ENCODE assay signal across 13 mouse cellular contexts in genomic region chr19:16439834-16440233, GRCm38 (mm10). TPM values are rescaled to one million over a fixed set of nuclear protein-coding genes. Genes with fewer than 3 reads are reported as not detected.
DNase-seq lines count a peak whose midpoint lies in the region; ATAC-seq and TF ChIP-seq lines count a peak whose summit lies in the region.
"Had no signal": no experiment of that assay in that cellular context is flagged by ENCODE, and none has a peak within 500 bp of the region (broad histone marks: within the 10 kb centered on the region; RNA-seq: fewer than 3 reads in every experiment).

No protein-coding gene starts in this region.

- no peak overlapping the region for H3K4me3 ChIP-seq in heart, embryonic 10.5 days
- no peak overlapping the region for H3K4me3 ChIP-seq in liver, adult 2 months (ENCODE audit: insufficient read depth, low read depth, low read length)
- H3K4me3 ChIP-seq in liver, embryonic 12.5 days, result no peak overlapping the region
- no peak overlapping the region for H3K4me3 ChIP-seq in intestine, embryonic 16.5 days (ENCODE audit: low read length)
- no peak overlapping the region for H3K4me3 ChIP-seq in neural tube, embryonic 13.5 days
- H3K4me3 ChIP-seq: forebrain, embryonic 13.5 days; midbrain, embryonic 12.5 days had no signal

- WGBS in heart, embryonic 10.5 days, result 49% methylated on average over 13 of the region's 13 CpGs
- WGBS in liver, adult 2 months, result 87% methylated on average over 13 of the region's 13 CpGs
- 66% methylated on average over 13 of the region's 13 CpGs for WGBS in liver, embryonic 12.5 days (ENCODE audit: insufficient replicate concordance)
- WGBS in intestine, embryonic 16.5 days, result 56% methylated on average over 13 of the region's 13 CpGs
- 35% methylated on average over 13 of the region's 13 CpGs for WGBS in neural tube, embryonic 13.5 days

- TF ChIP-seq CTCF in liver, adult 2 months (IDR thresholded peaks at IDR 0.05; ENCODE audit: low read depth, low read length), result no peak

- no peak overlapping the region for H3K9ac ChIP-seq in liver, adult 2 months (ENCODE audit: low read depth, low read length)
- H3K9ac ChIP-seq in liver, embryonic 12.5 days, result no peak overlapping the region
- H3K9ac ChIP-seq in intestine, embryonic 16.5 days (ENCODE audit: low read depth, low read length), result 0 out of 2 replicates have a peak overlapping the region, but pooled peaks have one; percentile 23
- no peak overlapping the region for H3K9ac ChIP-seq in neural tube, embryonic 13.5 days
- H3K9ac ChIP-seq: forebrain, embryonic 13.5 days; hindbrain, embryonic 14.5 days; midbrain, embryonic 12.5 days had no signal

- H3K79me2 ChIP-seq in liver, adult 2 months (ENCODE audit: control insufficient read depth, insufficient read depth, low read length), result no peaks in the 10 kb centered on the region

- peak overlapping the region; percentile 63 for H3K27ac ChIP-seq in heart, embryonic 10.5 days
- peak overlapping the region; percentile 2; the same call in 1 of the 2 replicates for H3K27ac ChIP-seq in liver, adult 2 months (replicated peaks; ENCODE audit: insufficient read depth, low read depth, low read length)
- H3K27ac ChIP-seq in liver, embryonic 12.5 days, result no peak overlapping the region
- H3K27ac ChIP-seq in intestine, embryonic 16.5 days (ENCODE audit: low read length), result peak overlapping the region; percentile 60
- H3K27ac ChIP-seq in neural tube, embryonic 13.5 days (replicated peaks), result no peak overlapping the region
- H3K27ac ChIP-seq: forebrain, embryonic 13.5 days; hindbrain, embryonic 14.5 days; midbrain, embryonic 12.5 days had no signal

- no peak overlapping the region for H3K4me2 ChIP-seq in liver, embryonic 12.5 days
- no peak overlapping the region for H3K4me2 ChIP-seq in intestine, embryonic 16.5 days (ENCODE audit: low read depth, low read length)
- H3K4me2 ChIP-seq in neural tube, embryonic 13.5 days, result no peak overlapping the region
- H3K4me2 ChIP-seq: forebrain, embryonic 13.5 days; hindbrain, embryonic 14.5 days; midbrain, embryonic 12.5 days had no signal

- H3K36me3 ChIP-seq in heart, embryonic 10.5 days, result no peaks in the 10 kb centered on the region
- H3K36me3 ChIP-seq in liver, adult 2 months (ENCODE audit: control insufficient read depth, insufficient read depth, low read length), result no peaks in the 10 kb centered on the region
- no peaks in the 10 kb centered on the region for H3K36me3 ChIP-seq in liver, embryonic 12.5 days
- no peaks in the 10 kb centered on the region for H3K36me3 ChIP-seq in intestine, embryonic 16.5 days (ENCODE audit: control insufficient read depth, insufficient read depth, low read length)
- H3K36me3 ChIP-seq in neural tube, embryonic 13.5 days, result no peaks in the 10 kb centered on the region
- H3K36me3 ChIP-seq: midbrain, embryonic 12.5 days had no signal

- H3K9me3 ChIP-seq in heart, embryonic 10.5 days, result no peaks in the 10 kb centered on the region
- no peaks in the 10 kb centered on the region for H3K9me3 ChIP-seq in liver, embryonic 12.5 days (replicated peaks)
- no peaks in the 10 kb centered on the region for H3K9me3 ChIP-seq in intestine, embryonic 16.5 days (ENCODE audit: control insufficient read depth, low read length)
- H3K9me3 ChIP-seq in neural tube, embryonic 13.5 days, result no peaks in the 10 kb centered on the region
- H3K9me3 ChIP-seq: forebrain, embryonic 13.5 days; midbrain, embryonic 12.5 days had no signal

- H3K27me3 ChIP-seq in heart, embryonic 10.5 days (ENCODE audit: insufficient read depth, poor library complexity, severe bottlenecking), result peaks cover 46% of the 10 kb centered on the region
- no peaks in the 10 kb centered on the region for H3K27me3 ChIP-seq in liver, adult 2 months (ENCODE audit: control insufficient read depth, insufficient read depth, low read length)
- H3K27me3 ChIP-seq in liver, embryonic 12.5 days (replicated peaks), result peaks cover 37% of the 10 kb centered on the region
- H3K27me3 ChIP-seq in intestine, embryonic 16.5 days (replicated peaks; ENCODE audit: control insufficient read depth, insufficient read depth, low read length), result no peaks in the 10 kb centered on the region
- H3K27me3 ChIP-seq in neural tube, embryonic 13.5 days, result peaks cover 43% of the 10 kb centered on the region

- no peak for ATAC-seq in liver, embryonic 12.5 days
- ATAC-seq in intestine, embryonic 16.5 days, result no peak
- ATAC-seq in neural tube, embryonic 13.5 days (ENCODE audit: low read depth), result 0 out of 2 replicates have a peak, but pooled peaks have one; percentile 29
- ATAC-seq in CD4-positive, CD25-positive, alpha-beta regulatory T cell, adult 4 months, result no peak
- ATAC-seq: forebrain, embryonic 13.5 days had no signal

- DNase-seq in heart, embryonic 10.5 days (ENCODE audit: low spot score), result no peak
- DNase-seq in heart, postnatal 36 days, result no peak
- no peak for DNase-seq in liver, adult 2 months (ENCODE audit: extremely low read depth, low read depth, low spot score)
- DNase-seq in urinary bladder, postnatal 10 days (ENCODE audit: low spot score), result no peak
- DNase-seq: gastrocnemius, postnatal 10 days had no signal

- peaks cover 45% of the 10 kb centered on the region for H3K4me1 ChIP-seq in heart, embryonic 10.5 days
- H3K4me1 ChIP-seq in liver, adult 2 months (ENCODE audit: control insufficient read depth, insufficient read depth, low read length), result peaks cover 9% of the 10 kb centered on the region
- peaks cover 27% of the 10 kb centered on the region for H3K4me1 ChIP-seq in liver, embryonic 12.5 days
- peaks cover 26% of the 10 kb centered on the region for H3K4me1 ChIP-seq in intestine, embryonic 16.5 days (ENCODE audit: control insufficient read depth, insufficient read depth, low read length)
- peaks cover 28% of the 10 kb centered on the region for H3K4me1 ChIP-seq in neural tube, embryonic 13.5 days (replicated peaks)

- TF ChIP-seq POLR2A in liver, adult 2 months (IDR thresholded peaks at IDR 0.05; ENCODE audit: extremely low read depth, insufficient read depth, low read length), result no peak

- intact Hi-C loops in heart, postnatal 36 days (cut with DNase I), result loop anchor here (5.0 to 10.0 kb wide), 2 partner anchors 115 to 378 kb away; no protein-coding TSS in a partner anchor

RNA-seq across cellular contexts. Expression of gene Gna14, which starts 4.3 kb away (rescaled TPM):
- polyA plus RNA-seq in heart, embryonic 10.5 days (2016; fragmentation: Nextera tagmentation; extraction: Ambion mirVana), result 0.76 and 3.7 TPM in 2 replicates
- under 1 TPM; 0.30 to 0.56 TPM for total RNA-seq in heart, postnatal 36 days (2021)
- 1.3 and 2.7 TPM in 2 replicates for total RNA-seq in liver, adult 2 months (2014; rRNA removed)
- 1.7 and 1.9 TPM in 2 replicates for polyA plus RNA-seq in liver, adult 2 months (2012; rRNA removed)
- 1.6 and 1.7 TPM in 2 replicates for polyA plus RNA-seq in liver, embryonic 12.5 days (2016; fragmentation: Nextera tagmentation; extraction: Ambion mirVana)
- 16.0 and 16.8 TPM in 2 replicates for polyA plus RNA-seq in intestine, embryonic 16.5 days (2015; fragmentation: Nextera tagmentation; extraction: Ambion mirVana)
- polyA plus RNA-seq in neural tube, embryonic 13.5 days (2015; fragmentation: Nextera tagmentation; extraction: Ambion mirVana), result 0.45 and 0.74 TPM in 2 replicates
- polyA plus RNA-seq in CD4-positive, CD25-positive, alpha-beta regulatory T cell, adult 4 months (2017; shearing (Covaris generic)), result 1 to 10 TPM; 2.9 to 5.5 TPM
- total RNA-seq: MEL had no signal

Comparison
In these comparisons a context has a peak if more than half of its experiments do, and no peak if none do; other contexts are left out.
1. H3K27ac ChIP-seq: peak in heart, embryonic 10.5 days (single experiment), liver, adult 2 months (single experiment) and intestine, embryonic 16.5 days (single experiment); none in liver, embryonic 12.5 days (single experiment) and neural tube, embryonic 13.5 days (single experiment).